Mouse (Mus musculus): ENCODE results near the gene Cfap43.

Cfap43 gene

DNA sequence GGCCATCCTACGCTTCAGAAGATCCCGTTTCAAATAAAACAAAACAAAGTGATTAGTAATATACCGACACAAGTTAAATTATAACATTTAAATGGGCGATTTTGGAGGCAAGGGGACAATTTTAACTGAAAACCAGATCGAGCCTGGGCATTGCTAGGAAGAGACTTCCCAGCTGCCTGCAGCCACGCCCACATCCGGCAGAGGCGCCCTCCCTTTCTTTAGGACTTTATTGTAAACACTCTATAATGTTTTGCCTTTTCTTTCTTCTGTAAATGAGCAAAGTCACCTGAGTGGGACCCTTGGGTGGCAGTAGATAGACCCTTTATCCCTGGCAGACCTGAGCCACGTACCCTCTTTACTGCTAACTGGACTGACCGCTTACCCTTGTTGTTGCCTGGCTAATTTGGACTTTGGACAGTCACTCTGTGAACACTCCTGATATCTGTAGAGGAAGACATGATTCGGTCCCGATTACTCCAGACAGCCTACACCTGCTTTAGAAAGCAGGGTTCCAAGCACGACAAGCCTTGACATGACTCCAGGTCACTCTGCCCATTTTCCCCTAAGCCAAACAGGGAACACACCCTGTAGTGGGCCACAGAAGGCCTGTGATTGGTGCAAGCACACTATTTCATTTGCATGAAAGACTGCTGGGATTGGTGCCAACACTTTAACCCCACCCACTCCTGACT is 213.9 kb downstream of the Cfap43 start:
- DNase-seq (ENCODE audit: low spot score), result no peak

GRCm38 (mm10) chr19:47700509-47700908 is 218.6 kb downstream of the Cfap43 start:
- DNase-seq (ENCODE audit: low spot score), result no peak

DNA sequence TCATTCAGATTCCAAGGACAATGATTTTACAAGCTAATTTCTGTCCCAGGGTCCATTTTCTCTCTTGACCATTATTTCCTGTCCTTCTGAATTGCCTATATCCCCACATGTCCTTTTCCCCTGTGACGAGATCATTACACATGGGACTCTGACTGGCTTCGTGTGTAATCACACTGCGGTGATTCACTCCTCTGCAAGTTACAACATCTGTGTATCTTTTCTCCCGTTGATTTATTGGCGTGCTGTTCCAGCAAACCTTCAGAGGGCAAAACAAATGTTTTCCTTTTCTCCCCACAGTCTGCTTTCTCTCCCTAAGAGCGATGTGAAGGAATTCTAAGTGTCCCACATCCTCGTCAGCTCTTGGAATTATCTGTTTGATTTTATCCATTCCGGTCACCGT is 219.3 kb downstream of the Cfap43 start:
- no peak for DNase-seq (ENCODE audit: low spot score)

DNA sequence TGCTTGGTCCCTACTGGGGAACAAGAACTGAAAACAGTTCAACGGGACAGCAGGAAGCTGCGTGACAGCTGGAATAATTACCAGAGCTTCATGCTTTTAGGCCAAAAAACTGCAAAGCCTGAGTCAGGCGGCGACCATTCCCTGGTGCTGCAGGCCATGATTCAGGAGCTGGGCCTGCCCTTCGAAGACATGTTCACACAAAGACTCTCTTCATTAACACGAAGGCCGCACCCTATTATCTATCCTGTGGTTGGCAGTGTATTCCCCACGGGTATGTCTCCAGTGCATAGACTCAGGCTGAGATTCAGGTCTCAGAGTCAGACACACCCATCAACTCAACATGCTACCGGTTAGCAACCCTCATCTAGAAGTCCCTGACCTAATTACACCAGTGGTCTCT is 220.8 kb downstream of the Cfap43 start:
- no peak for DNase-seq (ENCODE audit: low spot score)

DNA sequence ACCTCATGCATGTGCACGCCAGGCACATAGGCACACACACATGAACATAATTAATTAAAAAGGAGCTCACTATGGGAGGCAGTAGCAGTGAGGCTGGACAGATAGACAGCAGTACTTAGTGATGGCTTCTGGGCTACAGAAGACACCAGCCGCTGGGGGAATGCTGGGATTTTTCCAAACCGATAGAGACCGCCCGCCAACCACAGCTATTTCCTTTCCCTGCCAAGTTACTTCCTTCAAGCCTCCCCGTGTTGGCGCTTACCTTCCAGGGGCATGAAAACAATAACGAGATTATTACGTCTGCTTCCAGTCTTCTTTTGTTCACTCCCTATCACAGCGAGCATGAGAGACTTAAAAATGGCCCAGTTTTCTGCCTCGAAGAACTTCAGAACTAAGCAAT is 222.0 kb downstream of the Cfap43 start:
- DNase-seq (ENCODE audit: low spot score), result no peak

- DNase-seq (ENCODE audit: low spot score), result no peak
Measured at GRCm38 (mm10) chr19:47696411-47696810, 222.7 kb downstream of the Cfap43 start.

DNA sequence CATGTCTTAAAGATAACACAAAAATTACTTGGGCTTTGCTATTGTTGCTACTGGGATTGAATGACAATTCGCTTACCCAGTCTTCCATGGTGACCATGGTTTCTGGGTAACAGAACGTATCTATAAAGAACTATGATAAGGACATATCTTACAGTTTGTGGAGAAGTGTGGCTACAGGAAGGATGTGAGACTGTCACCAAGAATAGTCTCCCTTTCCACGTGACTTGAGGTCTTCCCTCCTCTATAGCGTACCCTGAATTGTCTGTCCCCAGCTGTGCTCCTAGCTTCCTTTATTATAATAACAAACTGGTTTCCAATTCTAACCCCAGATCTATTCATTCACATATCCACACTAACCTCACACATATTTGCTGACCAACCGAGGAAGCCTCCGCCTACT is 223.4 kb downstream of the Cfap43 start:
- no peak for DNase-seq (ENCODE audit: low spot score)

GRCm38 (mm10) chr19:47691994-47692393 is 227.1 kb downstream of the Cfap43 start, which contains the start of gene Col17a1:
TSS of gene Col17a1 (minus strand) at chr19:47692094.
- DNase-seq (ENCODE audit: low spot score), result no peak

- no peak for DNase-seq (ENCODE audit: low spot score)
Measured at GRCm38 (mm10) chr19:47689592-47689991, 229.5 kb downstream of the Cfap43 start.
